Mouse (Mus musculus): Measurements from ENCODE around the gene Gm49416.

The Gm49416 gene

GRCm38 (mm10) chr19:8920073-8920736, 31.5 kb downstream of the Gm49416 start, which contains the start of gene B3gat3:
B3gat3 (plus strand) TSS chr19:8920374.
- no peak for DNase-seq (ENCODE audit: extremely low read depth, low read depth, low spot score)

DNA sequence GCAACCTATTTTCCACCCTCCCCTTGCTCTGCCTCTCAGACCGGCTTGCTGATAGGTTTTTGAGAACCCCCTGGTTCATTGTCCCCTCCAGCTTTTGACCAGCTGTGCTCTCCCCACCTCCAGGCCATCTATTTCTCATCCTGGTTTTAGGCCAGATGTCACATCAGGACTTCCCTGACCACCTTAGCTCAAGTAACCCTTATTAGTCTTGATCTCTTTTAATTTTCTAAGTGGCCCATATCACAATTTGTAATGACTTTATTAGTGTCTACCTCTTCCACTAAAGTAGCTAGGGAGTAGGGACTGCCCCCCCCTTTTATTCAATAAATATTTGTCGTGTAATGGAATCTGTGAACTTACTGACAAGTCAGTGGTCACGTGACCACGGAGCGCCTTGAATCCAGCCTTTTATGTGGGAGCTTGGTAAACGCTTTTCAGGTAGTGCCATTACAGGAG, 32.1 kb downstream of the Gm49416 start:
- DNase-seq (ENCODE audit: extremely low read depth, low read depth, low spot score): no peak

- DNase-seq (ENCODE audit: extremely low read depth, low read depth, low spot score): no peak
Measured at GRCm38 (mm10) chr19:8921741-8922140, 33.0 kb downstream of the Gm49416 start.

- DNase-seq (ENCODE audit: extremely low read depth, low read depth, low spot score): no peak
Measured at GRCm38 (mm10) chr19:8926766-8927165, 38.0 kb downstream of the Gm49416 start.

DNA sequence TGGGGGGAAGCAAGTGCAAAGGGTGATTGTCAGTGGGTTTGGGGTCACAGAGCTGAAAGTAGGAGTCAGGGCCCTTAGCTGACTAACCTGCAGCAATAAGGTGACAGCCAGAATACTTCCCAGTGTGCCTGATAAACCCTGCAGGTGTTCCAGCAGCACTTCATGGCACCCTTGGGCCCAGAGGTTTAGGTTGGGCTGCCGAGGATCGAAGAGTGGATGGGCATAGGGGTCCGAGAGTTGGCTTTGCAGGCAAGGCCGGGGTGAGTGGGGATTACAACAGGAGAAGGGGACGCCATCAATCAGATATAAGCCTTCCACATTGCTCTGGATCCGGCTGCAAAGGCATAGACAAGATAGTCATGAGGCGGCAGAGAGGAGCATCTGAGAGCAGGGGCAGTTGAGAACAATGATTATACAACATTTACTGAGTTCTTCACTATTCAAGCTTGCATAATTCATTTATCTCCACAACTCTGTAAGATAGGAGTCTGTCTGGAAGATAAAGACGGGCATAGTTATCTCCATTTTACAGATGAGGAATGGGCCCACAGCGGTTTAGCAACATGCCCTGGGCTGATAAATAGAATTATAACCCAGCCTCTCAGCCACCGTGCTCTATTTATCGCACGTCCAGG, 39.3 kb downstream of the Gm49416 start:
- no peak for DNase-seq (ENCODE audit: extremely low read depth, low read depth, low spot score)

- DNase-seq (ENCODE audit: extremely low read depth, low read depth, low spot score): no peak
Measured at GRCm38 (mm10) chr19:8928689-8929223, 40.0 kb downstream of the Gm49416 start.

GRCm38 (mm10) chr19:8929224-8930088, 40.7 kb downstream of the Gm49416 start, which contains the start of the genes Rom1 and Eml3:
Rom1 (minus strand) TSS chr19:8929356.
Eml3 (plus strand) TSS chr19:8929552.
- DNase-seq (ENCODE audit: extremely low read depth, low read depth, low spot score): no peak

- no peak for DNase-seq (ENCODE audit: extremely low read depth, low read depth, low spot score)
Measured at GRCm38 (mm10) chr19:8930117-8930516, 41.4 kb downstream of the Gm49416 start.

DNA sequence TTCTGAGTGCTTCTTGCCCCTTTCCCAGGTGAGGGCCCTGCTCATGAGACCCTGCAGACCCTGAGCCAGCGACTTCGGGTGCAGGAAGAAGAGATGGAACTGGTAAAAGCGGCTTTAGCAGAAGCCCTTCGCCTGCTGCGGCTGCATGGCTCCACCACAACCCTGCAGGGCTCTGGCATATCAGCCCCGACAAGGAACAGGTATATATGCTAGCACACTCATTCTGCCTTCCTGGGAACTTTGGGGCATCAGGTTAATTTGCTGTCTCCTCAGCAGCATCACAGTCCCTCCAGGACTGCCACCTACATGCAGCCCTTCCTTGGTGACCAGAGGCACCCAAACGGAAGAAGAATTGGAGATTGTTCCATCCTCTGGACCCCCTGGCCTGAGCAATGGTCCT, 42.0 kb downstream of the Gm49416 start:
- no peak for DNase-seq (ENCODE audit: extremely low read depth, low read depth, low spot score)

- DNase-seq (ENCODE audit: extremely low read depth, low read depth, low spot score): no peak
Measured at GRCm38 (mm10) chr19:8936736-8937135, 48.0 kb downstream of the Gm49416 start.

DNA sequence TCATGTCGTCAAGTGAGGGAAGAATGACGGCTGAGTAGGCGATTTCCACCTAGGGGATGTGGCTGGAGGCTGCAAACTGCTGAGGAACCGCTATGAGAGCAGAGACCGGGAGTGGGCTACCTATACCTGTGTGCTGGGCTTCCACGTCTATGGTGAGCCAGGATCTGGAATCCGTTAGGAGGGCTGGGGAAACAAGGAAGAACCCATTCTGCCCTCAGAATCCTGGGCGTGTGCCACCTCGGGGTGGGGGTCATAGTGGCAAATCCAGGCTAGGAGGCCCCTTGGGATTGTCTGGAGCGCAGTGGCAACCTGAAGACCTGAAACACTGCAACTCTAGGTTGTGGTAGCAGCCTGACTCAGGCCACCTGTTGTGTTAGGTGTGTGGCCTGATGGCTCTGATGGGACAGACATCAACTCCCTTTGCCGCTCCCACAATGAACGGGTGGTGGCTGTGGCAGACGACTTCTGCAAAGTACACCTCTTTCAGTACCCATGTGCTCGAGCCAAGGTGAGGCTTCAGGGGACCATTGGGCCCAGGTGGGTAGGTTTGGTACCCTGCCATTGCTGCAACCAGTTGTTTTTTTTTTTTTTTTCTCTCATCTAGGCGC, 51.9 kb downstream of the Gm49416 start:
- no peak for DNase-seq (ENCODE audit: extremely low read depth, low read depth, low spot score)

- no peak for DNase-seq (ENCODE audit: extremely low read depth, low read depth, low spot score)
Measured at GRCm38 (mm10) chr19:8941136-8941514, 52.4 kb downstream of the Gm49416 start.

DNA sequence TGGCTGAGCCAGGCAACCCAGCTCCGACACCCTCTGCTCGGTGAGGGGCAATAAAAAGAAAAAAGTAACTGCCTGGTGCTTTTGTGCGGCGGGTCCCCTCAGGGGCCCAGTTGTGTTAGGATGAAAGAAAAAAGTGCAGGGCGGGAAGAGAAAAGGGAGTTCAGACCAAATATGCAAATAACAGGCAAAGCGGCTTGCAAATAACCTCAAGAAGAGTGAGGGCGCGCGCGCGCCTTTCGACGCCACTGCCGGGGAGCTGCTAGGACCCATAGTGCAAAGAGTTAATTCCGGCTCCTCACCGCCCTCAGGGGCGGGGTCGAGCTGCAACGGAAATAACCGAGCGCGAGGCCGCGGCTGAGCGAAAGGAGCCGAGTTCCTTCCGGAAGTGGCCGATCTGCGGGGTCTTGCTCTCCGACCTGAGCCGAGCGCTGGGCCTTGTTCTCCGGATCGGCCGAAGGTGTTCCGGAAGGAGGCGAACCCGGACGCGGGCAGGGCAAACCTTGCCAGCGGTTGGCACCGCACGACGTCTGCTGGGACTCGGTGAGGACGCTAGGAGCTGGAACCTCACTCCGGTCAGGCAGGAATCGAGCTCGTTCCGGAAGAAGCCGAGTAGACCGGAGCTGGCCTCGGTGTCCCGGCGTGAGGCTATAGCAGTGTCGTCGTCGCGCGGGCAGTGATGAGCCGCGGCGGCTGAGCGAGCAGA, 52.9 kb downstream of the Gm49416 start, which contains the start of gene Mta2:
Gene Mta2 (plus strand): TSS at position 361 of the 703 bp plus-strand sequence.
- DNase-seq (ENCODE audit: extremely low read depth, low read depth, low spot score): peak; percentile 57

GRCm38 (mm10) chr19:8942276-8942964, 53.7 kb downstream of the Gm49416 start:
- no peak for DNase-seq (ENCODE audit: extremely low read depth, low read depth, low spot score)

DNA sequence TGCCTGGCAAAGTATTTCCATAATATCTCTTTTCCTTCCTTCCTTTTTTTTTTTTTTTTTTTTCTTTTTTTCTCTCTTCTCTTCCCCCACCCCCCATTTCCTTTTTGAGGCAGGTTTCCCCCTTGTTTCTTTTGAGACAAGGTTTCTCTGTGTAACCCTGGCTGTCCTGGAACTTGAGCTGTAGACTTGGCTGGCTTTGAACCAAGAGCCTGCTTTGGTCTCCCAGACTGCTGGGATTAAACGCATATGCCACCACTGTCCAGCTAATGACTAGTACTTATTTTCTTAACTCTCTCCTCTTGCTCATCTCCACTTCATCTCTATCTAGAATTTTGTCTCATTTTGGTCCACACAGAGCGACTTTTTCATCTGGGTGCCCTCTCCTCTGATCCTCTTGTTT, 54.3 kb downstream of the Gm49416 start:
- DNase-seq (ENCODE audit: extremely low read depth, low read depth, low spot score): no peak

DNA sequence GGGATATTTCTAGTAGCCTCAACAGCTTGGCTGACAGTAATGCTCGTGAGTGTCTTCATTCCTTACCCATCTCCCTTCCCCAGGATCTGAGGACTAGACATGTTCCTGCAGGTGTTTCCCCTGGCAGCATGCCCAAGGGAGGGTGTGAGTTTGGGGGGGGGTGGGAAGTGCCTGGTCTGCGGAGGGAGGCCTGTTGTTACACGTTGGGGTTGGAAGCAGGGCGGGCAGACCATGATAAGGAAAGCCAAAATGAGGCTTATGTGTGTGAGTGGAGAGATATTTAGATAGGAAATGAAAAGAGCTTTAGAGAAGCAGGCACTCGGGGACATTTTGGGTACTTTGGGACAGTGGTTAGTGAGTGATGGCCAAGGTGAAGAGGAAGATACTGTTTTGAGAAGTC, 55.3 kb downstream of the Gm49416 start:
- peak; percentile 61 for DNase-seq (ENCODE audit: extremely low read depth, low read depth, low spot score)

DNA sequence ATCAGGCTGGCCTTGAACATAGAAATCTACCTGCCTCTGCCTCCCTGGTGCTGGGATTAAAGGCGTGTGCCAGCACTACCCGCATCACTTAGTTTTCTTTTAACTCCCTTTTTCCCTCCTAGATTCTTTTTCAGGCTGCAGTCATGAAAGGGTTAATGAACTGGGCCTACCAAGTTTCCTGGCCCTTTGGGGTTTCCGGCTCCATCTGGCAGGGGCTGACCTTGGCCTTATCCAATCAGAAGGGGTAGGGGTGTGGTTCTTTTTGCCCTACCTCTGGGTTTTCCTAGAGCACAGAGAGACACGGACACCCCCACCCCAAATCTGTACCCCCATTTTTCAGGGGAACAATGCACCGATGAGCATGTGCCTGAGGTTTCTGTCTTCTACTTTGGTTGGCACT, 56.0 kb downstream of the Gm49416 start:
- no peak for DNase-seq (ENCODE audit: extremely low read depth, low read depth, low spot score)
